Mouse (Mus musculus): ENCODE data around the gene Dusp7. TPM values are rescaled to one million over a fixed set of nuclear protein-coding genes. Genes with fewer than 3 reads are reported as not detected.

The Dusp7 gene
- polyA plus RNA-seq, 1 experiment from 2014 or later = 13.6 TPM

DNA sequence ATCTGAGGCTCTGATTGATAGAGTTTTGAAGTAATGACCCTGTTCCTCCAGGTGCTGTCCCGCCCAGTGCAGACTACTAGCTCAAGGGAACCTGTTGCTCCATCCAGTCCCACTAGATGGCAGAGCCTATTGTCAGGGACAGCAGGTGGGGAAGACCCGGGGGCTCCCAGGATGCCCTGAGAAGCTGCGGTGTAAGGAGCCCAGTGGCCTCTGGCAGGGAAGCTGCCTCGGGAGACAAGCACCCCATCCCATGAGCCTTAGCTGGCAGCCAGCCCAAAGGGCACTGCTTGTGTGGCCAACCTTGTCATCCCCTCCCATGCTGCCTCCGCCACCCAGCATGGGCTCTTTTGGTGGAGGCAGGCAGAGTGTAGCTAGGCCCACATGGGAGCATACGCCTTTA is 17.3 kb upstream of the Dusp7 start:
- ATAC-seq (no peak), DNase-seq (ENCODE audit: low read depth, low spot score) (no peak)
- H3K27me3 ChIP-seq = no peaks in the 10 kb centered on the region
- ChIA-PET CTCF (interaction anchor here (0.8 to 2.1 kb wide), 7 partner anchors 13 to 67 kb away, joined by 3 to 8 read pairs (median 3); no protein-coding TSS in a partner anchor), POLR2A (no interaction called here)
- in situ Hi-C loops (cut with MboI; ENCODE audit: low pct_unique_long_range_greater_than_20kb) = no loop called here
- no peak for TF ChIP-seq CTCF (IDR thresholded peaks at IDR 0.05)

DNA sequence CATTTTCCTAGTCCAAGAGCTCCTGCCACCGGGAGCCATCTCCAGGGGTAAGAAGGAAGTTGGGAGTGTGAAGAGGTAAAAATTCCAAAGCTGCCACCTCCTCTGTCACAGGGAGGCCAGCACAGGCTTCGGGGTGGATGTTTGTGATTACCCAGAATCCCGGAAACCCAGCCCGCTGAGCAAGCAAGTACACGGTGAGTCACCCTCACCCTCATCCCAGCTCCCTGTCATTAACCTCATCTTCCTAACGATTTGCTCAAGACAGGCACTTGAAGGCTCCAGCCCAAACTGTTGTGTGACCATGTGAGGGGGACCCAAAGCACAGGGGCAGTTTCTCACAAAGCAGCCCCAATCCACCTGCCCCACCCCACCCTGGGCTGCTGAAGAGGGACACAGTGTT is 14.7 kb upstream of the Dusp7 start:
- in situ Hi-C loops (cut with MboI; ENCODE audit: low pct_unique_long_range_greater_than_20kb) = no loop called here
- TF ChIP-seq CTCF (IDR thresholded peaks at IDR 0.05) = no peak
- POLR2A ChIA-PET = interaction anchor here (0.8 kb wide), 1 partner anchor 16 kb away, joined by 3 read pairs; no protein-coding TSS in a partner anchor
- CTCF ChIA-PET = interaction anchor here (0.8 to 1.4 kb wide), 3 partner anchors 47 to 67 kb away, joined by 3 read pairs; no protein-coding TSS in a partner anchor
- no peaks in the 10 kb centered on the region for H3K27me3 ChIP-seq
- DNase-seq (ENCODE audit: low read depth, low spot score) (no peak), ATAC-seq (peak; percentile 81)

GRCm38 (mm10) chr9:106354810-106355209 is 13.6 kb upstream of the Dusp7 start:
- no peaks in the 10 kb centered on the region for H3K27me3 ChIP-seq
- ATAC-seq (no peak), DNase-seq (ENCODE audit: low read depth, low spot score) (no peak)
- ChIA-PET POLR2A (no interaction called here), CTCF (no interaction called here)
- in situ Hi-C loops (cut with MboI; ENCODE audit: low pct_unique_long_range_greater_than_20kb) = no loop called here
- no peak for TF ChIP-seq CTCF (IDR thresholded peaks at IDR 0.05)

- H3K27me3 ChIP-seq = no peaks in the 10 kb centered on the region
- CTCF ChIA-PET = no interaction called here
- in situ Hi-C loops (cut with MboI; ENCODE audit: low pct_unique_long_range_greater_than_20kb) = no loop called here
- DNase-seq (ENCODE audit: low read depth, low spot score) (no peak), ATAC-seq (no peak)
- TF ChIP-seq CTCF (IDR thresholded peaks at IDR 0.05) = no peak
- POLR2A ChIA-PET = interaction anchor here (0.6 kb wide), 1 partner anchor 9 kb away, joined by 3 read pairs; no protein-coding TSS in a partner anchor
Observed at GRCm38 (mm10) chr9:106355217-106355974, 13.0 kb upstream of the Dusp7 start.

- in situ Hi-C loops (cut with MboI; ENCODE audit: low pct_unique_long_range_greater_than_20kb) = no loop called here
- CTCF ChIA-PET = no interaction called here
- no peak for TF ChIP-seq CTCF (IDR thresholded peaks at IDR 0.05)
- ATAC-seq (no peak), DNase-seq (ENCODE audit: low read depth, low spot score) (no peak)
- POLR2A ChIA-PET = interaction anchor here (0.6 kb wide), 1 partner anchor 9 kb away, joined by 3 read pairs; no protein-coding TSS in a partner anchor
- no peaks in the 10 kb centered on the region for H3K27me3 ChIP-seq
Observed at GRCm38 (mm10) chr9:106355975-106356286, 12.5 kb upstream of the Dusp7 start.

- ChIA-PET CTCF (no interaction called here), POLR2A (no interaction called here)
- in situ Hi-C loops (cut with MboI; ENCODE audit: low pct_unique_long_range_greater_than_20kb) = no loop called here
- no peak for ATAC-seq
- H3K27me3 ChIP-seq = no peaks in the 10 kb centered on the region
- TF ChIP-seq CTCF (IDR thresholded peaks at IDR 0.05) = no peak
- no peak for DNase-seq (ENCODE audit: low read depth, low spot score)
Observed at GRCm38 (mm10) chr9:106356323-106356844, 12.0 kb upstream of the Dusp7 start.

- TF ChIP-seq CTCF (IDR thresholded peaks at IDR 0.05) = no peak
- POLR2A ChIA-PET = no interaction called here
- in situ Hi-C loops (cut with MboI; ENCODE audit: low pct_unique_long_range_greater_than_20kb) = no loop called here
- H3K27me3 ChIP-seq = no peaks in the 10 kb centered on the region
- CTCF ChIA-PET = no interaction called here
- DNase-seq (ENCODE audit: low read depth, low spot score) (no peak), ATAC-seq (no peak)
Observed at GRCm38 (mm10) chr9:106357167-106357566, 11.3 kb upstream of the Dusp7 start.

DNA sequence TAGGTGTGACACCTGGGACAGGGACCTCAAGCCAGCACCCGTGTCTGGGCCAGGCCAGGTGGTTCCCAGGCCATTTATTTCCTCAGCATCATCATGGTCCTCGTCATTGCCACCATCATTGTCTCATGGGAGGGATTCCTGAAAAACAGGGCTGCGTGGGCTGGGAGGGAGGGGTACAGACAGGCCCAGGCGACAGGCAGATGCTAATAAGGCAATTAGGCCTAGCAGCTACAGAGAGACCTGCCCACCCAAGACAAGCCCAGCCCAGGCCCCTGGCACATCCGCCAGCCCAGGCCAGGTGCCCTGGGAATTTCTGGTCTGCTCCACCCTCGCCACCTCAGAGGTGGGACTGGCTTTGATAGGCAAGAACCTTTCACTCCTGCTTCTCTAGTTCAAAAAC is 9.1 kb upstream of the Dusp7 start:
- ATAC-seq = no peak
- DNase-seq (ENCODE audit: low read depth, low spot score) = no peak
- in situ Hi-C loops (cut with MboI; ENCODE audit: low pct_unique_long_range_greater_than_20kb) = no loop called here
- ChIA-PET POLR2A (interaction anchor here (0.6 to 1.1 kb wide), 2 partner anchors 10 to 15 kb away, joined by 3 to 5 read pairs; no protein-coding TSS in a partner anchor), CTCF (interaction anchor here (1.1 to 1.5 kb wide), 2 partner anchors 52 to 70 kb away, joined by 3 read pairs; no protein-coding TSS in a partner anchor)
- no peaks in the 10 kb centered on the region for H3K27me3 ChIP-seq
- TF ChIP-seq CTCF (IDR thresholded peaks at IDR 0.05) = no peak

DNA sequence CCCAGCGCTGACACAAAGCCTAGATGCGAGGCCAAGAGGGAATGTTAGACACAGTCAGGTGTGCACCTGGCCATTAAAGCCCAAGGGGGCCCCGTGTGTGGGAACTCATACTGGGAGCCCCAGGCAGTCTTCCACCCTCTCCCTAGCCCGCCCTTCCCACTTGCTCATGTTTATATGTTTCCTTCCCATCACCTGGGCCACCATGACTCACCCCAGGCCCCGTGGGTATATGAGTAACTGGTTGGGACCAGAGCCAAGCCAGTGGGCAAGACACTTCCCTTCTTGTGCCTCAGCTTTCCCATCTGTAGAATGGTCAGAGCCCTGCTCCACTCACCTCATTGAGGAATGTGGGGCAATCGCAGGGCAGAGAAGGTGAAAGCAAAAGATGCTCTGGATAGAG is 7.3 kb upstream of the Dusp7 start:
- in situ Hi-C loops (cut with MboI; ENCODE audit: low pct_unique_long_range_greater_than_20kb) = no loop called here
- ATAC-seq (peak; percentile 66), DNase-seq (ENCODE audit: low read depth, low spot score) (no peak)
- CTCF ChIA-PET = no interaction called here
- TF ChIP-seq CTCF (IDR thresholded peaks at IDR 0.05) = no peak
- no peaks in the 10 kb centered on the region for H3K27me3 ChIP-seq
- POLR2A ChIA-PET = no interaction called here

GRCm38 (mm10) chr9:106365333-106365732 is 3.1 kb upstream of the Dusp7 start:
- ATAC-seq (no peak), DNase-seq (ENCODE audit: low read depth, low spot score) (no peak)
- ChIA-PET CTCF (no interaction called here), POLR2A (interaction anchor here (0.7 kb wide), 1 partner anchor 10 kb away, joined by 3 read pairs; no protein-coding TSS in a partner anchor)
- in situ Hi-C loops (cut with MboI; ENCODE audit: low pct_unique_long_range_greater_than_20kb) = no loop called here
- no peaks in the 10 kb centered on the region for H3K27me3 ChIP-seq
- TF ChIP-seq CTCF (IDR thresholded peaks at IDR 0.05) = no peak

DNA sequence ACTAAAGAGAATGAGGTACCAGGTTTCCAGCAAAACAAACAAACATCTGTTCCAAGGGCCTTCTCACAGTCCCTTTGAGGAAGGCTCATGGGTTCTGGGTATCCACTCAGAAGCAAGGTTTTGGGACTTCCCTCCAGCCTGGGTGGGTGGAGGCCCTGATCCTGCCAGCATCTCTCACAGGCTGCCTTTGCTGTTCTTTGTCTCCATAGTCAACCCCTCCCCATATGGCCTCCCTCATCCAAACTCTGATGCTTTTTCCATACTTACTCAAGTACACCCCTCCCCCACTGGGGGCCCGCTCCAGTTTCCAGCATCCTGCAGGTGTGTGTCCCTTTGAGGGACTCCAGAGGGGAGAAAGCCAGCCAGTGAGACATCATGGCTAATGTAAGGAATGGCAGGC is 2.2 kb upstream of the Dusp7 start:
- no peak for DNase-seq (ENCODE audit: low read depth, low spot score)
- ChIA-PET CTCF (no interaction called here), POLR2A (no interaction called here)
- no peak for ATAC-seq
- no peak for TF ChIP-seq CTCF (IDR thresholded peaks at IDR 0.05)
- in situ Hi-C loops (cut with MboI; ENCODE audit: low pct_unique_long_range_greater_than_20kb) = no loop called here
- H3K27me3 ChIP-seq = no peaks in the 10 kb centered on the region
